Mouse (Mus musculus): ENCODE data around the gene Ildr2. TPM values are rescaled to one million over a fixed set of nuclear protein-coding genes. Genes with fewer than 3 reads are reported as not detected.

The Ildr2 gene
- polyA plus RNA-seq, 1 experiment from 2014 or later: 0.08 TPM

GRCm38 (mm10) chr1:166283451-166283850 is 29.5 kb downstream of the Ildr2 start:
- DNase-seq (ENCODE audit: low spot score): no peak

- no peak for DNase-seq (ENCODE audit: low spot score)
Observed at GRCm38 (mm10) chr1:166284390-166284789, 30.5 kb downstream of the Ildr2 start.

DNA sequence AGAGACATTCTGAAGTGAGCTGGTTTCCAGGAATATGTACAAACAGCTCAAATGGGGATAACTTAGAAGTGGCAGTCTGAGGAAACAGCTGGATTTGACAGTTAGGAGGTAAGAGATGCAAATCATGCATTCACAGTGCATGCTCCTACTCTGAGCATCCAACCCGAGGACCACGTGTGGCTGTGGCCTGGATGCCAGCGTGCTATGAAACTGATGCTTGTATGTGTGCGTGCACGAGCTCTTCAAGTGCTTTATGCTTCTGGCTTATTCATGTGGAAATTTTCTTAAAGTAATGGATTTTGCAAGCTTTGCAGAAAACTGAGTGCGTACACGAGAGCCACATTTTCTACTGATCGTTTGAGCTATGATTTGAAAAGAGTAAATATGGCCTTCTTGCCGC is 32.3 kb downstream of the Ildr2 start:
- DNase-seq (ENCODE audit: low spot score): no peak

DNA sequence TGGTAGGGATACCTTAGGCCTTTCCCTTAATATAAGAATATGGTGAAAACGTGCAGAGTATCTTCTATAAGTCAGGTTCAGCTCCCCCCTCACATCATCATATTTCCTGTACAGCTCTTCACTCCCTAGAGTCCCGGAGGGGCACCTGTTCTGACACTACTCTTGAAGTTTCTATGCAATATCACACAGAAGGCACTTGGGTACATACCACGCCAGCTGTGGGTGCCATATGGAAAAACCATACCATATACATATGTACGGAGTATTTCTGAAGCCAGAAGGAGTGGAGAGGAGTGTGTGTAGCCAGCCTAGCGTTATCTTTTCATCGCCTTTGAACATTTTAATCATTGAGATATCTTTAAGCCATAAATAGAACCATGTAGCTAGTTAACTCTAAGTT is 36.6 kb downstream of the Ildr2 start:
- DNase-seq (ENCODE audit: low spot score): no peak

DNA sequence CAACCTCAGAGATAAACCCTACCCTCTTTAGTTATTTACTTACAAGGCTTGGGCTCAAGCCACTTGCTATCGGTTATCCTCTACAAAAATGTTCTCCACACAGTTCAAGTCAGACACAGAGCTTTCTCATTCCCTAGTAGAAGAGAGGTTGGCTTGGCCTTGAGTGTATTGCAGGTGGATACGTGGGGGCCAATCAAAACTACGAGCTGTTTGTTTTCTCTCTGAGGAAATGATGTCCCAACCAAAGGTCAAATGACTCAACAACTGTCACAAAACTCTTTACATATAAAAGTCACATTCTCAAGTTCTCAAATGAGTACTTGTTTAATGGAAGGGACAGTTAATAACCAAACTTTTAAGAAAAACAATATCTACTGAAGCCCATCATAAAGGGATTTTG is 39.1 kb downstream of the Ildr2 start:
- DNase-seq (ENCODE audit: low spot score): no peak

- no peak for DNase-seq (ENCODE audit: low spot score)
Observed at GRCm38 (mm10) chr1:166295548-166295947, 41.6 kb downstream of the Ildr2 start.

DNA sequence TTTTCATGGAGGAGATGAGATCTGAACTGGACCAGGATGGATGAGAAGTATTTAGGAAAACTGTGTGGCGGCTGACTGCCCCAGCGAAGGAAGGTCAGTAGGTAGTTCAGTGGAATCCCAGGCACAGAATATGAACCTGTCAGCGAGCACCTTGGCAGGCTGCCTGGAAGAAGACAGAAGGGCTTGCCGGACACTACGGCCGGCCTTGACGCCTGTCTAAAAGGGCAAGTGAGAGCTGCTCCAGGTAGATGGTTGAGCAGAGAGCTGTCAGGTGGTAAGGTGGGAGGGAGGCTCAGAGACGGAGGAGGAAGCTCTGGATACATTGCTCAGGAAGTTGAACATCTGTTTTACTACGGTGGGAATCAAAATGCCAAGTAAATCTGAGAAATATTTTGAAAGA is 42.4 kb downstream of the Ildr2 start:
- no peak for DNase-seq (ENCODE audit: low spot score)

GRCm38 (mm10) chr1:166296971-166297370 is 43.0 kb downstream of the Ildr2 start:
- DNase-seq (ENCODE audit: low spot score): no peak

GRCm38 (mm10) chr1:166297499-166298111 is 43.7 kb downstream of the Ildr2 start:
- DNase-seq (ENCODE audit: low spot score): no peak

- DNase-seq (ENCODE audit: low spot score): no peak
Observed at GRCm38 (mm10) chr1:166298884-166299283, 44.9 kb downstream of the Ildr2 start.

DNA sequence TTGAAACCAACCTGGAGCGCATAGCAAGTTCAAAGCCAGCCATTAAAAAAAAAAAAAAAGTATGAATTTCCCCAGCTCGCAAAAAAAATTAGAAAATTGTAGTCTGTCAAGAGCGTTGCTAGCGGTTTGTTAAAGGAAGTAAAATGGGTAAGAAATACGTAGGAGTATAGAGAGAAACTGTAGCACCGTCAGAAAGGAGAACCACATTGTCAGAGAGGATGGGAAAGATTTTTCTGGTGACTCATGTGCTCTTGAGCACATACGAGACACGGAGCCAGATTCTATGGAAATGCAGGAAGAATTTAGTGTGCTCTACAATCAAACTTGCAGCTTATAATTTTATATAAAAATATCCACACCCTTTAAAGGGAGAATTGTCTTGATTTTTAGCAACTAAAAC is 45.9 kb downstream of the Ildr2 start:
- DNase-seq (ENCODE audit: low spot score): no peak

DNA sequence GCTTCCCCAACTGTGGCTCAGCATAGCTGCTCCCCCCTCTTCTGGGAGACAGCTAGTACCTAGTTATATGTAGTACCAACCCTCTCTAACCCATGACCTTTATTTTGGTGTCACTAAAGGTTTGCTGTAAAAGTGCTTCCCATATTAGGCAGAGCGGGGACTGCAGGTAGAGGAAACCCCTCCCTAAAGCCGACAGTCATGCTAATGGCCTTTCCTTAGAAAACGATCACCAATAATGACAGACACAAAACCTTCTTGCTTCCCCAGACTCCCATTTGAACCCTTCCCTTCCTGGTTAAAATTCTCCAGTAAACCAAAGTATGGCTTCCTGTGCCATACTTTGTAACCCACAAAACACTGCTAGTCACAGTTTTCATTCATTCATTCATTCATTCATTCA is 46.6 kb downstream of the Ildr2 start:
- no peak for DNase-seq (ENCODE audit: low spot score)

DNA sequence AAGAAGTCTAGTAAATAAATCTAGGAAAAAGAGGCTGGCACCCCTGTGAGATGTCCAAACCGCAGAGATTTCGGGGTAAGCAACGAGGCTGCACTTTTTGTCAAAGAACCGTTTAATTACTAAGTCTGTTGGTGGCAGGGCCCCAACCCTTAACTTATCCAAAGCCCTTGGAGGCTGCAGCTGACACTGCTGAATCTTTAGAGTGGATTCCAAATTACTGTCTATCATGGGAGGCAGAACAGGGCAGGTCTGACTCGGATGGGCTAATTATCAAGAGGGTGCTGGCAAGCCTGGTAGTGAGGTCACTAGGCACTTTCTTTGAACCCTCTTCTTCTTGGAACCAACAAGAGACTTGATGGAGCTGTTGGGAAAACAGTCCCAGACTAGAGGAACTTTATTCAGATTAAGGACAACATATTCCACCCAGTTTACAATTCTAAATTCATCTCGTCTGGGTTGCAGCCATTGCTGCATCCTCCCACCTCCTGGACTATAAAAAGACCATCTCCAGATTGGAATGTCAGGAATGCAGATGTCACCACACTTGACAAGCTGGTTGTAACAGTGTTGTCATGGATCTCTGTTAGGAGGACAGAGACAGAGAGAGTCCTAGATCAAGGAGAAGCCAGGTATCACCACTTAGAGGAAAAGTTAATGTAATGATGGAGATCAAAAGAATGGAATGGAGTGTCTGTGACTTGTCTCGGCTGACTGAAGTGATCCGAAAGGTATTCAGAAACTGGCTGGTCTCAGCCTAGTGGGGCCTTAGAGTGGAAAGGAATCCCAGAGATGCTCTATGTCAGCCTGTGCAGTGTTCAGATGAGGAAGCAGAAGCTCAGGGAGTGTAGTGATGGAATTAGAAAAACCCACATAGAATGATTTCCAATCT is 50.7 kb downstream of the Ildr2 start:
- DNase-seq (ENCODE audit: low spot score): no peak

GRCm38 (mm10) chr1:166308471-166308850 is 54.5 kb downstream of the Ildr2 start:
- DNase-seq (ENCODE audit: low spot score): no peak

- no peak for DNase-seq (ENCODE audit: low spot score)
Observed at GRCm38 (mm10) chr1:166308851-166309715, 55.1 kb downstream of the Ildr2 start.

DNA sequence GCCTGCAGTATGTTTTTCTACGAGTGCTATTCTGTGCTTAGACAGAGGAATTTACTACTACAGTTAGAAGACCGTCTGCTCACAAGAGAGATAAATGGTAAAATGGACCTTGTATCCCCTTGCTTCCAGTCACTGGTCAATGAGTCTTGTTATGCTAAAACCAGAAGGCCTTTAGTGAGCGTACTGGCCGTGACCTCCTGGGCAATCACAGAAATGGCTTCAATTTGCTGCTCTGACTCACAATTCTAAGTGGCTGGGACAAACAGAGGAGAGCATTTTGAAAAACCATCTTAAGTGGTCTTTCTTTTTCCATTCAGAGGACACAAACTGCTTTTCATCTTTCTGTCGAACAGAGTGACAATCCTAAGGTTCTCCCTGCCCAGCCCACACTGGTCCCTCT is 57.2 kb downstream of the Ildr2 start:
- DNase-seq (ENCODE audit: low spot score): no peak

DNA sequence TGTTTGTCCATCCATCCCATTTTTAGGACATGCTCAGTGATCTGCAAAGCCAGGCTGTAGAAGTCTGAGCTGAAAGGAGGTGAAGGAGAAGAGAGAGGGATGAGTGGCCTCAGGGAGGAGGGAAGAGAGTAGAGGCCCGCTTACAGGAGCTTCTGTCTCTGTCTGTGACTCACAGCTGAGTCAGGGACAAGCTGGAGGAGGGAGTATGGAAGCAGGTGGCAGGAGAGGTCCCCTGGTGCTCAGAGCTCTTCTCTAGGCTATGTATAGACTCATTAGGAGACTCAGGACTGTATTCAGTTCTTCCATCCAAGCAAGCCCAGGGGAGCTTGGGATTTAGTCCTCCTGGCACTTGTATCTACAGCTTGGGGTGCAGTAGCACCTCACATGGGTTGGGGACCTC is 59.7 kb downstream of the Ildr2 start:
- DNase-seq (ENCODE audit: low spot score): no peak

DNA sequence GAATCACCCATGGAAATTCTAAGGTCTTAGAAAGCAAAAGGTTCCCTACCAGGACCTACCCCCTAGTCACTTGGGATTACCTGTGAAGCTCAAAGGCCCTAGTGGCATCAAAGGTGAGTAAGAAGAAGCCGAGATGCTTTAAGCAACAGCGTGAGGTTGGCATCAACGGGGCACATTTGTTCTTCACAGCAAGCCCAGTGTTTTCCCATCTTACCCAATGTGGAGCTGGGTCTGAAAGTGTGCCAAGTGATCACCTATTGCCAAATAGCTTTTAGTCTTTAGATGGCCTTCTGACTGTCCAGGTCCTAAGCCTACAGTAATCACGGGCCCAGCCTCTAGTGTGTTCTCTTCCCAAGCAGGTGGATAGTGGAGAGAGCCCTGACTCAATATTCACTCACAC is 61.8 kb downstream of the Ildr2 start:
- no peak for DNase-seq (ENCODE audit: low spot score)

DNA sequence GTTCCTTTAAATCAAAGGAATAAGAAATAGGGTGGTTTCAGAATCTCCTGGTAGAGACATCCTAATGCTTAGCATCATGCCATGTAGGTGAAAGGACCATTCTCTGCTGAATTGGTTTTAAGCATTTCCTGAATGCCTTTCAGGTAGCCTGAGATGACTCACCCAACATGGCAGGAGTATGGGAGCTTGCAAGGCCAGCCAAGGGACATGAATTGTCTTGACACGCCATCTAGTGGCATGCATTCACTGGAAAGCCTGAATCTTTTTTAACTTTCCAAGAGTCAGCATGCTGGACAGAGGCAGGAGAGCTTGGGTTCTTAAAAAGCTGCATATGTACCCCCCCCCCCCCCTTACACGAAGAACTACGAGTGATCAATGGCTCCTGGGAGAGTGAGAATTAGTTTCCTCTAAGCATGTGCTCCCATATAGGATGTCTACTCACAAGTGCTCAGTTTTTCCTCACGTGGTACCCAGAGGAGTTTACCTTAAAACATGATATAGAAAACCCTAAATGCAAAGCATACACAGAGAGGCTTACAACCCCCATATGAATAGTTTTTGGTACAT is 65.3 kb downstream of the Ildr2 start:
- peak; percentile 14 for DNase-seq (ENCODE audit: low spot score)

GRCm38 (mm10) chr1:166326421-166326820 is 72.5 kb downstream of the Ildr2 start:
- no peak for DNase-seq (ENCODE audit: low spot score)

DNA sequence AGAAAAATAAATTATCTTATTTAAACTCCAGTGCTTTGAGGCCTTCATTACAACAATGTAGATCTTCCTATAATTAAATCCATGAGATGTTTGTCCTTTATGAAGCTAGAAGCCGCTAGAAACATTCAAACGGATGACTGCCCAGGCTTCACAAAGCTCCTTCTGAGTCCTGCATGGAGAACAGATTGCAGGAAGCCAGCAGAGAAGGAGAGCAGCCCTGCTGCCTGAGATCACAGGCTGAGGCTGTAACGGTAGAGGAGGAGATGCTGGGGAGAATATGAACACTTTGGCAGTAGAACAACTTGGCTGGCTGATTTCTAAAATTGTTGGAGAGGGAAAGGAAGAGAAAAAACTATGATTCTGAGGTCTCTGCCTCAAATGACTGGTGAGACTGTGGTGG is 76.8 kb downstream of the Ildr2 start:
- no peak for DNase-seq (ENCODE audit: low spot score)

DNA sequence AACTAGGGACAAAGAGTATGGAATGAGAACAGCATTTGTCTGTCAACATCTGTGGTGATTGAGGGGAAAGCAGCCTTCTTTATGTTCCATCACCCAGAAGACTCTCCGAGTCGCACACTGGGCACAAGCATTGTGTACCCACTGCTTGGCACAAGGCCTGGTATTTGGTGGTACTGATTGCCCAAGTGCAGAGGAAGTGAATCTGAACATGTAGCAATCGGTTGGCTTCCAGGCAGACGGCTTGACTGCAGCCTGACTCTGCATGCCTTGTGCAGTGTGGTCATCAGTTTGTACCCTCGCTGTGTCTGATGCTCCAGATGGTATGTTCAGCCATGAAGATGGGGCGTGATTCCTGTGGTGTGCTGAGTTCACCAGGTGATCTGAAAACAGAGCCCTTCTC is 85.2 kb downstream of the Ildr2 start:
- no peak for DNase-seq (ENCODE audit: low spot score)

Measured in thymus, postnatal 0 days (tissue).